Mouse (Mus musculus): Measurements from ENCODE around the gene Aplp1. TPM values are rescaled to one million over a fixed set of nuclear protein-coding genes. Genes with fewer than 3 reads are reported as not detected.

The Aplp1 gene
- total and polyA plus RNA-seq, 2 experiments from 2014 or later: 811 to 923 TPM

GRCm38 (mm10) chr7:30412735-30413147 is 32.6 kb downstream of the Aplp1 start:
- Histone ChIP-seq H3K27me3 (ENCODE audit: insufficient read depth, low read length) (0 out of 2 replicates have a peak, but pooled peaks cover 3% of the 10 kb centered on the region), H3K9me3 (ENCODE audit: low read length) (no peaks in the 10 kb centered on the region), H3K4me1 (ENCODE audit: insufficient read depth, low read length) (no peaks in the 10 kb centered on the region), H3K9ac (replicated peaks; ENCODE audit: low read length, poor library complexity, severe bottlenecking) (no peak overlapping the region), H3K4me3 (ENCODE audit: low read depth, low read length) (no peak overlapping the region), H3K36me3 (ENCODE audit: insufficient read depth, low read length) (no peaks in the 10 kb centered on the region), H3K4me2 (ENCODE audit: low read depth, low read length, poor library complexity, severe bottlenecking) (no peak overlapping the region), H3K27ac (ENCODE audit: low read depth, low read length) (no peak overlapping the region)
- no peak for DNase-seq (ENCODE audit: low spot score)
- 58% methylated on average over 4 of the region's 4 CpGs for WGBS
- no peak for TF ChIP-seq CTCF (IDR thresholded peaks at IDR 0.05)
- ATAC-seq (ENCODE audit: low FRiP score): no peak

- Histone ChIP-seq H3K27ac (ENCODE audit: low read depth, low read length) (no peak overlapping the region), H3K4me3 (ENCODE audit: low read depth, low read length) (no peak overlapping the region), H3K36me3 (ENCODE audit: insufficient read depth, low read length) (no peaks in the 10 kb centered on the region), H3K4me2 (ENCODE audit: low read depth, low read length, poor library complexity, severe bottlenecking) (no peak overlapping the region), H3K9me3 (ENCODE audit: low read length) (no peaks in the 10 kb centered on the region), H3K27me3 (ENCODE audit: insufficient read depth, low read length) (0 out of 2 replicates have a peak, but pooled peaks cover 3% of the 10 kb centered on the region), H3K9ac (replicated peaks; ENCODE audit: low read length, poor library complexity, severe bottlenecking) (no peak overlapping the region), H3K4me1 (ENCODE audit: insufficient read depth, low read length) (no peaks in the 10 kb centered on the region)
- WGBS: 80% methylated on average over 3 of the region's 3 CpGs
- no peak for TF ChIP-seq CTCF (IDR thresholded peaks at IDR 0.05)
- DNase-seq (ENCODE audit: low spot score) (no peak), ATAC-seq (ENCODE audit: low FRiP score) (no peak)
Measured at GRCm38 (mm10) chr7:30411023-30411422, 34.3 kb downstream of the Aplp1 start.

- Histone ChIP-seq H3K9me3 (ENCODE audit: low read length) (no peaks in the 10 kb centered on the region), H3K27me3 (ENCODE audit: insufficient read depth, low read length) (0 out of 2 replicates have a peak, but pooled peaks cover 3% of the 10 kb centered on the region), H3K27ac (ENCODE audit: low read depth, low read length) (no peak overlapping the region), H3K4me3 (ENCODE audit: low read depth, low read length) (no peak overlapping the region), H3K4me2 (ENCODE audit: low read depth, low read length, poor library complexity, severe bottlenecking) (no peak overlapping the region), H3K36me3 (ENCODE audit: insufficient read depth, low read length) (no peaks in the 10 kb centered on the region), H3K4me1 (ENCODE audit: insufficient read depth, low read length) (no peaks in the 10 kb centered on the region), H3K9ac (replicated peaks; ENCODE audit: low read length, poor library complexity, severe bottlenecking) (no peak overlapping the region)
- ATAC-seq (ENCODE audit: low FRiP score) (no peak), DNase-seq (ENCODE audit: low spot score) (no peak)
- TF ChIP-seq CTCF (IDR thresholded peaks at IDR 0.05): no peak
- 93% methylated on average over 2 of the region's 2 CpGs for WGBS
Measured at GRCm38 (mm10) chr7:30409789-30410188, 35.5 kb downstream of the Aplp1 start.

- H3K36me3 ChIP-seq (ENCODE audit: insufficient read depth, low read length): no peaks in the 10 kb centered on the region
- no peak overlapping the region for H3K4me3 ChIP-seq (ENCODE audit: low read depth, low read length)
- DNase-seq (ENCODE audit: low spot score) (no peak), ATAC-seq (ENCODE audit: low FRiP score) (no peak)
- no peak overlapping the region for H3K4me2 ChIP-seq (ENCODE audit: low read depth, low read length, poor library complexity, severe bottlenecking)
- no peaks in the 10 kb centered on the region for H3K4me1 ChIP-seq (ENCODE audit: insufficient read depth, low read length)
- no peak for TF ChIP-seq CTCF (IDR thresholded peaks at IDR 0.05)
- no peaks in the 10 kb centered on the region for H3K9me3 ChIP-seq (ENCODE audit: low read length)
- 86% methylated on average over 3 of the region's 3 CpGs for WGBS
- 0 out of 2 replicates have a peak, but pooled peaks cover 3% of the 10 kb centered on the region for H3K27me3 ChIP-seq (ENCODE audit: insufficient read depth, low read length)
- H3K9ac ChIP-seq (replicated peaks; ENCODE audit: low read length, poor library complexity, severe bottlenecking): no peak overlapping the region
- H3K27ac ChIP-seq (ENCODE audit: low read depth, low read length): no peak overlapping the region
Measured at GRCm38 (mm10) chr7:30408639-30409038, 36.7 kb downstream of the Aplp1 start.

- DNase-seq (ENCODE audit: low spot score) (no peak), ATAC-seq (ENCODE audit: low FRiP score) (no peak)
- Histone ChIP-seq H3K4me3 (ENCODE audit: low read depth, low read length) (no peak overlapping the region), H3K36me3 (ENCODE audit: insufficient read depth, low read length) (no peaks in the 10 kb centered on the region), H3K4me2 (ENCODE audit: low read depth, low read length, poor library complexity, severe bottlenecking) (no peak overlapping the region), H3K4me1 (ENCODE audit: insufficient read depth, low read length) (no peaks in the 10 kb centered on the region), H3K27ac (ENCODE audit: low read depth, low read length) (no peak overlapping the region), H3K9ac (replicated peaks; ENCODE audit: low read length, poor library complexity, severe bottlenecking) (no peak overlapping the region), H3K27me3 (ENCODE audit: insufficient read depth, low read length) (no peaks in the 10 kb centered on the region), H3K9me3 (ENCODE audit: low read length) (no peaks in the 10 kb centered on the region)
- 76% methylated on average over 4 of the region's 4 CpGs for WGBS
- TF ChIP-seq CTCF (IDR thresholded peaks at IDR 0.05): no peak
Measured at GRCm38 (mm10) chr7:30402343-30402742, 43.0 kb downstream of the Aplp1 start.

DNA sequence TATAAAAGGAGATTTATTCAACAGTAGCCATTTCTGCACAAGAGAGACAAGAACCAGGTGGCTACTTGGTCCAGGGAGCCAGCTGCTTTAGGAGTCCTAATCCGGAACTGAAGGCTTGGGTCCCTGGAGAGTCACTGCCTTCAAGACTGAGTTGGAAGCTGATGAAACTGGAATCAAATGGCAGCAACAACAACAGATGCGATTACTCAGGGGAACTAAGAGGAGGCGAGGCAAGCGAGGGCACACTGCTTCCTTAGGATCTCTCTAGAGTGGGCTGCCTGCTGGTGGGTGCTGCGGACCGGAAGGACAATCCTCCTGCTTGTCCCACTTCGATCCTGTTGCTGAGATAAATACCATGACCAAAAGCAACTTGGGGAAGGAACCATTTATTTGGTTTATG is 45.7 kb downstream of the Aplp1 start:
- no peaks in the 10 kb centered on the region for H3K4me1 ChIP-seq (ENCODE audit: insufficient read depth, low read length)
- H3K27ac ChIP-seq (ENCODE audit: low read depth, low read length): no peak overlapping the region
- no peaks in the 10 kb centered on the region for H3K36me3 ChIP-seq (ENCODE audit: insufficient read depth, low read length)
- WGBS: 36% methylated on average over 7 of the region's 7 CpGs
- no peak overlapping the region for H3K4me3 ChIP-seq (ENCODE audit: low read depth, low read length)
- ATAC-seq (ENCODE audit: low FRiP score): no peak
- no peak for TF ChIP-seq CTCF (IDR thresholded peaks at IDR 0.05)
- H3K27me3 ChIP-seq (ENCODE audit: insufficient read depth, low read length): no peaks in the 10 kb centered on the region
- H3K4me2 ChIP-seq (ENCODE audit: low read depth, low read length, poor library complexity, severe bottlenecking): no peak overlapping the region
- peak; percentile 44 for DNase-seq (ENCODE audit: low spot score)
- no peak overlapping the region for H3K9ac ChIP-seq (replicated peaks; ENCODE audit: low read length, poor library complexity, severe bottlenecking)
- no peaks in the 10 kb centered on the region for H3K9me3 ChIP-seq (ENCODE audit: low read length)

All from midbrain, postnatal 0 days (tissue).